19 mouse cellular contexts compared by ENCODE assay signal in the genomic region with DNA sequence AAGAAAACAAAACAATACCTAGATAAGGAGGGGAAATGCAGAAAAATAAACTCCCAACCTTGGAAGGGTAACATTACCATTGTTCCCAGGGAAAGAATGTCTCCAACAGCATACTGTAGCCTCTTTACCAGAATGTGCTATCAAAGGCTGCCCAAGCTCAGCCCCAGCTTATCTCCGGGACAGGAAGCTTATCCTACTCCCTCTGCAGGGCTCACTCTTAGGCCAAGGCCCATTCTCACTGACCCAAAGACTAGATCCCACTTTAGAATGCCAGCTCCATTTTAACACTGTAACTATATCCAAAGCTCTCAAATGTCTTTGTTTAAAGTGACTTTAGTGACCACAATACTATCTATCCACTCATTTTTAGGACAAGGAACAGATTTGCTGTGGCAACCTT. TPM values are rescaled to one million over a fixed set of nuclear protein-coding genes. Genes with fewer than 3 reads are reported as not detected.
A peak's percentile ranks its signal among the peaks of the same experiment; 100 is the strongest.
DNase-seq lines count a peak whose midpoint lies in the region; ATAC-seq lines count a peak whose summit lies in the region.
"Had no signal": no experiment of that assay in that cellular context is flagged by ENCODE, and none has a peak within 500 bp of the region (broad histone marks: within the 10 kb centered on the region; RNA-seq: fewer than 3 reads in every experiment).

No protein-coding gene starts in this region.

- H3K4me3 ChIP-seq in heart, embryonic 14.5 days (ENCODE audit: control insufficient read depth in 1 of 2, insufficient read depth in 1 of 2, low read depth in 1 of 2, low read length in 2 of 2): no peak overlapping the region
- H3K4me3 ChIP-seq in liver, embryonic 12.5 days: no peak overlapping the region
- H3K4me3 ChIP-seq in hindbrain, embryonic 10.5 days: no peak overlapping the region
- H3K4me3 ChIP-seq: embryonic facial prominence, embryonic 15.5 days; gastrocnemius, adult 2 months; left cerebral cortex, adult 2 months; limb, embryonic 15.5 days; midbrain, embryonic 10.5 days had no signal

- H3K4me2 ChIP-seq in heart, embryonic 14.5 days (ENCODE audit: low read length): peak overlapping the region; percentile 42
- peak overlapping the region; percentile 33 for H3K4me2 ChIP-seq in liver, embryonic 12.5 days
- H3K4me2 ChIP-seq: embryonic facial prominence, embryonic 15.5 days; limb, embryonic 15.5 days had no signal

- no peak for ATAC-seq in heart, embryonic 14.5 days (ENCODE audit: insufficient number of reproducible peaks, insufficient read depth, low FRiP score, low read depth)
- no peak for ATAC-seq in liver, embryonic 12.5 days
- ATAC-seq: forebrain, embryonic 14.5 days; Patski had no signal

- H3K4me1 ChIP-seq in heart, embryonic 14.5 days (ENCODE audit: control insufficient read depth in 2 of 2, insufficient read depth in 2 of 2, low read length in 2 of 2): peaks cover 6 to 30% of the 10 kb centered on the region in 2 experiments; a peak in 3 of 4 replicates
- peaks cover 74% of the 10 kb centered on the region for H3K4me1 ChIP-seq in liver, embryonic 12.5 days
- H3K4me1 ChIP-seq in hindbrain, embryonic 10.5 days (replicated peaks): peaks cover 33% of the 10 kb centered on the region

- 4% methylated on average over 1 of the region's 1 CpGs for WGBS in heart, embryonic 14.5 days
- WGBS in liver, embryonic 12.5 days (ENCODE audit: insufficient replicate concordance): 6% methylated on average over 1 of the region's 1 CpGs
- WGBS in hindbrain, embryonic 10.5 days: 70% methylated on average over 1 of the region's 1 CpGs

- H3K9ac ChIP-seq in heart, embryonic 14.5 days (ENCODE audit: low read length): peak overlapping the region; percentile 22; the same call in 1 of the 2 replicates
- no peak overlapping the region for H3K9ac ChIP-seq in liver, embryonic 12.5 days
- H3K9ac ChIP-seq: embryonic facial prominence, embryonic 15.5 days; limb, embryonic 15.5 days had no signal

- no peaks in the 10 kb centered on the region for H3K36me3 ChIP-seq in heart, embryonic 14.5 days (ENCODE audit: control insufficient read depth, insufficient read depth, low read length)
- H3K36me3 ChIP-seq in liver, embryonic 12.5 days: peaks cover 3% of the 10 kb centered on the region; the same call in 1 of the 2 replicates
- 0 out of 2 replicates have a peak, but pooled peaks cover 7% of the 10 kb centered on the region for H3K36me3 ChIP-seq in hindbrain, embryonic 10.5 days
- H3K36me3 ChIP-seq: embryonic facial prominence, embryonic 15.5 days; limb, embryonic 15.5 days had no signal

- H3K9me3 ChIP-seq in heart, embryonic 14.5 days (ENCODE audit: control insufficient read depth, low read length): no peaks in the 10 kb centered on the region
- H3K9me3 ChIP-seq in liver, embryonic 12.5 days (replicated peaks): no peaks in the 10 kb centered on the region
- no peaks in the 10 kb centered on the region for H3K9me3 ChIP-seq in hindbrain, embryonic 10.5 days
- H3K9me3 ChIP-seq: embryonic facial prominence, embryonic 15.5 days; limb, embryonic 15.5 days; midbrain, embryonic 10.5 days had no signal

- peak overlapping the region; percentile 35 to 58; a peak in 3 of 4 replicates for H3K27ac ChIP-seq in heart, embryonic 14.5 days (replicated peaks in 1 of 2; ENCODE audit: control insufficient read depth in 1 of 2, insufficient read depth in 1 of 2, low read depth in 2 of 2, low read length in 2 of 2)
- no peak overlapping the region for H3K27ac ChIP-seq in liver, embryonic 12.5 days
- H3K27ac ChIP-seq in hindbrain, embryonic 10.5 days: no peak overlapping the region
- H3K27ac ChIP-seq: embryonic facial prominence, embryonic 15.5 days; gastrocnemius, adult 2 months; kidney, postnatal 0 days; left cerebral cortex, adult 2 months; limb, embryonic 15.5 days; midbrain, embryonic 10.5 days had no signal

- no peak for DNase-seq in heart, adult 8-10 months (ENCODE audit: low spot score)
- DNase-seq in testis, postnatal 14 days (ENCODE audit: low spot score): peak; percentile 71
- DNase-seq in testis, postnatal 10 days (ENCODE audit: low spot score): no peak
- DNase-seq in hindbrain, embryonic 10.5 days (ENCODE audit: low spot score): no peak
- no peak for DNase-seq in embryo, embryonic 11 days
- DNase-seq: adrenal gland, postnatal 36 days; cerebellum, adult 9-10 months; gastrocnemius, adult 2 months; kidney, adult 18-20 months; lung, postnatal 4 days had no signal

- no peaks in the 10 kb centered on the region for H3K27me3 ChIP-seq in heart, embryonic 14.5 days (ENCODE audit: control insufficient read depth, insufficient read depth, low read length)
- no peaks in the 10 kb centered on the region for H3K27me3 ChIP-seq in liver, embryonic 12.5 days (replicated peaks)
- H3K27me3 ChIP-seq in hindbrain, embryonic 10.5 days (ENCODE audit: insufficient read depth, poor library complexity, severe bottlenecking): no peaks in the 10 kb centered on the region
- H3K27me3 ChIP-seq: embryonic facial prominence, embryonic 15.5 days; limb, embryonic 15.5 days; Patski had no signal

RNA-seq across cellular contexts. Expression of a gene that starts 4.2 kb away (rescaled TPM):
- 141 and 151 TPM in 2 replicates for polyA plus RNA-seq in heart, embryonic 14.5 days (2014; fragmentation: Nextera tagmentation; extraction: Ambion mirVana)
- 10 to 100 TPM; 55.3 to 63.0 (median 57.9) TPM for total RNA-seq in heart, adult 8-10 months (2022)
- 84.0 and 87.0 TPM in 2 replicates for polyA plus RNA-seq in liver, embryonic 12.5 days (2016; fragmentation: Nextera tagmentation; extraction: Ambion mirVana)
- 273 and 276 TPM in 2 replicates for polyA plus RNA-seq in hindbrain, embryonic 10.5 days (2016; fragmentation: Nextera tagmentation; extraction: Ambion mirVana)

RNA-seq across cellular contexts. Expression of a gene that starts 35.6 kb away (rescaled TPM):
- 1.1 and 1.5 TPM in 2 replicates for polyA plus RNA-seq in heart, embryonic 14.5 days (2014; fragmentation: Nextera tagmentation; extraction: Ambion mirVana)
- 1 to 10 TPM; 4.2 to 6.9 (median 5.6) TPM for total RNA-seq in heart, adult 8-10 months (2022)
- polyA plus RNA-seq in liver, embryonic 12.5 days (2016; fragmentation: Nextera tagmentation; extraction: Ambion mirVana): 0.25 and 0.35 TPM in 2 replicates
- 0.34 and 0.77 TPM in 2 replicates for polyA plus RNA-seq in hindbrain, embryonic 10.5 days (2016; fragmentation: Nextera tagmentation; extraction: Ambion mirVana)

RNA-seq across cellular contexts. Expression of a gene that starts 58.4 kb away (rescaled TPM):
- 21.3 and 22.9 TPM in 2 replicates for polyA plus RNA-seq in heart, embryonic 14.5 days (2014; fragmentation: Nextera tagmentation; extraction: Ambion mirVana)
- total RNA-seq in heart, adult 8-10 months (2022): 10 to 100 TPM; 43.0 to 49.2 (median 46.7) TPM
- polyA plus RNA-seq in liver, embryonic 12.5 days (2016; fragmentation: Nextera tagmentation; extraction: Ambion mirVana): 35.6 and 37.1 TPM in 2 replicates
- polyA plus RNA-seq in hindbrain, embryonic 10.5 days (2016; fragmentation: Nextera tagmentation; extraction: Ambion mirVana): 36.6 and 38.5 TPM in 2 replicates

Comparison
In these comparisons a context has a peak if more than half of its experiments do, and no peak if none do; other contexts are left out.
1. H3K27ac ChIP-seq: peak in heart, embryonic 14.5 days (2 of 2); none in liver, embryonic 12.5 days (single experiment) and hindbrain, embryonic 10.5 days (single experiment).